Mouse (Mus musculus) kidney, postnatal 36 days (tissue): ENCODE measurements around the gene Cpox.

Experiments
- DNase-seq, 2 experiments: peaks; one replicate each; pipeline ENCODE4 v3.0.0; 2021 to 2022; ENCODE audit warnings: mixed read lengths in 2 of 2

Cpox gene

DNA sequence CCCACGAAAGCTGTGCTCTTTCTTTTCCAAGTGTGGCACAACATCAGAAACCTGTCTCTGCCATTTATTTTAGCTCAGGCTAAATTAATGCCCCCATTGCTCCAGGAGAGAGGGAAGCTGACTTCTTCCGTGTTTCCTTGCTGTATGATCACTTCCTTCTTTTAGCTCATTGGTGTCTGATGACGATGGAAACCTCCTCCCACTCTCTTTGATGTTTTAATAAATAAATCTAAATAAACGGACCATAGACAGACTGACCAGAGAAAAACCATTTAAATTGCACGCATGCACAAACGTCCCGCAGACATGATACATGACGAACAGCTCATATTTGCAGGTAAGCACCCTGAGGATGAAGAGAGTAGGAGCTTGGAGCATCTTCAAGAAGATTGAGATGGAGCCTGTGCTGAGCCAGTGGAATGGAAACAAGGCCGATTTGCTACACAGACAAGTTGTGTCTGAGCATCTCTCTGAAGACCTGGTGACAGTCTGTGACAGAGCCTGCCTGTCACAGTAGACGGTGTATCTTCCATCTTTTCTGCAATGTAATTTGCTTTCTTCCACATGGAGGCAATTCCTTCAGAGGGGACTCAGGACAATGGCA, 32.3 kb downstream of the Cpox start:
- DNase-seq: no peak

- peak; percentile 39 to 45 for DNase-seq
These were observed 33.5 kb downstream of the Cpox start for GRCm38 (mm10) chr16:58703382-58704124.

DNA sequence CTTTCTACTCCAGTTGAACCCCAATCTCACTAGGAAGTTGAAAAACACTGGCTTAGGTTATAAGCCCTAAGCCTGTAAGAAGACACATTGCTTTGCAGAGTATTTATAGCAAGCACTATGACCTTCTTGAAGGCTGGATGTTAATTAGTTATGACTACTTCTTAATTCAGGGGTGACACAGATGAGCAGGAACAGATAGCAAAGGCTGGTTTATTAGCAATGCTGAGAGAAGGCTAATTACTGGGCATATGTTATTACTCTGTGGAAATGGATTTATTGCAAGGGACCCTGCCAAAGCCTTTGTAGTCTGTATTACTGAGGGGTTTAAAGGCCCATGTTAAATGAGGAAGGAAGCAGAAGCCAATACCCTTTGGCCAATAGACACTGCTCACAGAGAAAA, 34.9 kb downstream of the Cpox start:
- no peak for DNase-seq

- no peak for DNase-seq
These were observed 37.3 kb downstream of the Cpox start for GRCm38 (mm10) chr16:58707276-58707905.

GRCm38 (mm10) chr16:58708601-58709475, 38.7 kb downstream of the Cpox start:
- DNase-seq: no peak

- DNase-seq: no peak
These were observed 39.4 kb downstream of the Cpox start for GRCm38 (mm10) chr16:58709536-58709935.

DNA sequence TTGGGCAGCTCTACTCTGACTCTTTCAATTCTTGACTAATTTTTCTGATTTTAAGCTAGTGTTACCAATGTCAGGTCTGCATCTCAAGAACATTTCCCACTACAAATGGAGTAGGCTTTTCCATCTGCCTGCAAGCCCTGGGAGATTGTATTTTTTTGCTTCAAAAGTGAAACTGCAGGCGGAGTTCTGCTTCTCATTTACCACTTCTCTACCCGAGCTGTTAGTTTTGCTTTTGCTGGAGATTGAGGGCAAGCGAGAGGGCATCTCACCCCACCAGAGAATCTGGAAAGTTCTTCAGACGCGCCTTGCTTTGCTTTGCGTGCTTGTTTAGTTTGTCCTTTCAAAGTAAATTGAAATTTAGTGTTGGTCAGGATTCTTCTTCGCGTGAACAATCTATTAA, 42.1 kb downstream of the Cpox start:
- DNase-seq: no peak

DNA sequence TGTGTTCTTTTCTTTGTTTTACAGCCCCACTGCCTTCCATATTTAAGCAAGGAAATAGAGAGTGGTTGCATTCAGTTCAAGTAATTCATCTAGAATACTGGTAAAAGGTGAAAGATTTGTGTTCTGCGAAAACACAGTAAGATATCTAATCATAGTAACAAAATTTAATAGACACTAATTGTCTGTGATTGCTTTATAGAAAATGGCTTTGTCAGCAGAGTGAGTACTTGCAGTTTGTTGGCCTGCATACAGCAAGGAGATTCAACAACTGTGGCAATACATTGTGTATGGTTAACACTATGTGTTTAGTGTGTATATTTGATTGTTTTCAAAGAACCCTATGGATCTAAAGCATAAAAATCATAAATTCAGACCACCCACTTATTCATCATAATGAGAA, 43.0 kb downstream of the Cpox start:
- no peak for DNase-seq

GRCm38 (mm10) chr16:58715018-58715417, 44.9 kb downstream of the Cpox start:
- DNase-seq: no peak

DNA sequence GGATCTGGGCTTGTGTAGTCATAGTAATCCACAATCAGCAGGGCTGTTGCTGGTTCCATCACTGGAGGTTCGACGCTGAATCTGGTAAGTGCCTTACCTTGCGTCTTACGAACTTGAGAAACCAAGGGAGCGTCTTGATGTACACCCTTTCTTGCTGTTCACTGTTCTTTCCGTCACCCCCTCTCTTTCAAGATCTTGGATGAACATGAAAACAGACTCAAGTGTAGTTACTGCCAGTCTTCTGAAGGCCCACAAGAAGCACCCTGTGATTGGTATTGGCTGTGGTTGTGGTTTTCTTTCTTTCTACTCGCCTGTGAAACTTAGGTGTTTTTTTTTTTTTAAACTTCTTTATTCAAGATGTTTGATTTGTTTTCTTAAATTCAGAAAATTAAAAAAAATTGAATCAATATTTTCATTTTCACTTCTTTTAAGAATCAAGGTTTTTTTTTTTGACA, 48.6 kb downstream of the Cpox start, which contains the start of gene Gpr15:
Gene Gpr15, minus strand, starts transcription at position 405 of the 455 bp plus-strand sequence.
- no peak for DNase-seq

DNA sequence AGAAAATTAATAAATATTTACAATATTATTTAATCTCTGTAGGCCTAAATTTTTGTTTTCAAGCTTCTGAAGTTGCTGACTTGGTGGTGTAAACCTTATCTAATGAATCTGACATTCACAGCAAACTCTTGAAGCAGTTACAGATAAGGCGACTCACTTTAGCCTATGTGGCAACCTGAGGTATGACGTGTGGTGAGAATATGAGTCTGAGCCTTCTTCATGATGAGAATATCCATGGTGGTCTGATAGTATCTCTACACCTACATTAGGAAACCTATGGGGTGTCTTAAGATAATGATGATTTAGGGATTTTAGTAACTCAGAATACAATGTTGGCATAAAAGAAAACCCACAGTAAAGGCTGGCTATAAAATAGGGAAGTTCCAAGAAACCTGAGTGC, 52.2 kb downstream of the Cpox start:
- no peak for DNase-seq

DNA sequence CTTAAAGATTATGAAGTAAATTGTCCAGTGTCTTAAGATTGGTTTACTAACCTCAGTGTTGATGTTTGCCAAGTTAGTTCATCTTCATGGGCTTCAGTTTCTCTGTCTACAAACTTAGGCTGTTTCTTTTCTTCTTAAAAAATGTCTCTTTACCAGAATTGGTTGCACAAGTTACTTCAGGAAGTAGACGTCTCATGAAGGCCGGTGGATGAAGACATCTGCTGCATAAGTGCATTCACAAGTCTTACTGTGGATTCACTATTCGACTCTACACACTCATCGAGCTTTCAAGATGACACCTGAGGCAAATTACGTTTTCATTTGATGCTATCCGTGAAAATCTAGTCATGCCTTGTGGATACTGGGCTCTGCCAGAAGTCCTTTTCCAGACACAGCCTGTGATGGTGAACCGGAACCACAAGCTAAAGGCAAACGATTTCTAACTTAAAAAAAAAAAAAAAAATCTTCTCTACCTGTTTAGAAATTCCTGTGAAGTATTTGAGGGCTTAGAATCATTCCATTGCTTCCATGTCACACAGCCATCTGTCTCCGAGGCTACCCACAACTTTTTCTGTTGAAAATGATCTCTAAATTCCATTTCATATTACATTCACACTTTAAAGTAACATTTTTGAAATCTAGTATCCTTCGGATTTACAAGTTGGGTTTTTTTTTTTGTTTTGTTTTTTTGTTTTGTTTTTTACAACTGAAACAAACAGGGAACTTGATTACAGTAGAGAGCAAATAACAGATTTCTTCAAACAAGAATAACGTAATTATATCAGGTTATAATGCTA, 56.8 kb downstream of the Cpox start:
- DNase-seq: no peak

DNA sequence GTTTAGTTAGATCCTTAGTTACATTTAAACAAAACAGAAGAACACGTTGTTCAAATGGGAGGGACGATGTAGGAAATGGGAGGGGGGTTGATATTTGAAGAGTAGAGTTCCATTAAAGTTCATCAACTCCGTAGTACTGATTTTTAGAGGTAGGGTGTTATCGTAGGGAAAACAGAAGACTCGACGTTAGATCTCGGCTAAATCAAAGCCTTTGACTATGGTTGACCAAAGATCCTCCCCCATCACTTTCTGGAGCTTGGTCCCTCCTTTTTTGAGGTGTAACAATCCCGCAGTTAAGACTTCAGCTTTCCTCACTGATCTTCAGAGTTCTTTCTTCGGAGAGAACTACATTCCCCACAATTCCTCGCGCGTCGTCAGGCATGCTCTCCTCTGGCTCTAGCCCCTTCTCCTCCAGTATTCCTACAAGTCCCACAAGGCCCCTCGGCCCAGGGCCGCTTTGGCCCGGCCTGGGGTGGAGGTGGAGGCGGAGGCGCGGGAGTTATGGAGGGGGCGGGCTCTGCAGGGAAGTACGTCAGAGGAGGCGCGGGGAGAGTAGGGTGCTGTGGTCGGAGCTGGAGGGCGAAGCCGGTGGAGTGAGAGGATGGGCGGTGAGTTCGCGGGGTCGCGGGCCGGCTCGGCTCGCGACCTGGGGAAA, 57.5 kb downstream of the Cpox start, which contains the start of gene Cldnd1:
Gene Cldnd1, plus strand, starts transcription at position 434 of the 655 bp plus-strand sequence.
- DNase-seq: peak; percentile 96 to 97

DNA sequence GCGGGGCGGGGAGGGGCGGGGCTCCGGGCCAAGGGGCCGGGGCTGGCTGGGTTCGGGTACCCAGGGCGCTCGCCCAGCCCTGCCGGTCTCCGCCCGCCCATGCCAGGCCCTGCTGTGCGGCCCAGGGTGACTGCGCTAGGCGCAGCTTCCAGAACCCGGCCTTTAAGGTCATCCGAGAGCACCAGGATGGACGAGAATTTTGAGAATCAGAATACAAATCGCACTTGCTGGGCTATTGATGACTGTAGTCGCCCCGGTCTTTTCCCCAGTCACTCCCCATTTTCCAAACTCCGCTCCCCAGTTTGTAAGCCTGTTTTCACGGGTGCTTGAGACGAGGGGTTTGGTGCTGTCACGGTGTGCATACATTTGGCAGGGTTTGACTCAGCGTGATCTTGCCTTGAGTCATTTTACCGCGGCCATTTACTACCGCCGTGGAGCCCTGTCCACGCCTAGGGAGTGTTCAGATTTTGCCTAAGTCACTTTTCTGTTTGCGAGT, 58.1 kb downstream of the Cpox start:
- no peak for DNase-seq

- DNase-seq: no peak
These were observed 68.1 kb downstream of the Cpox start for GRCm38 (mm10) chr16:58738205-58738604.

DNA sequence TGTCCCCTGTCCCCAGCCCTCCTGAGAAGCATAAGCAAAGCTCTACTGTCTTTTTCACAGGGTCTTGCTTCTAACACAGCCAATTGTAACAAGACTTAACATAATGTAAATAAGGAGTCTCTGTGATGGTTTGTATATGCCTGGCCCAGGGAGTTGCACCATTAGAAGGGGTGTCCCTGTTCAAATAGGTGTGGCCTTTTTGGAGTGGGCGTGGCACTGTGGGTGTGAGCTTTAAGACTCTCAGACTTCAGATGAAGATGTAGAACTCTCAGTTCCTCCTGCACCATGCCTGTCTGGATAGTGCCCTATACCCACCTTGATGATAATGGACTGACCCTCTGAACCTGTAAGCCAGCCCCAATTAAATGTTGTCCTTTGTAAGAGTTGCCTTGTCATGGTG, 68.7 kb downstream of the Cpox start:
- no peak for DNase-seq

GRCm38 (mm10) chr16:58740751-58741150, 70.7 kb downstream of the Cpox start:
- DNase-seq: no peak

- DNase-seq: no peak
These were observed 76.6 kb downstream of the Cpox start for GRCm38 (mm10) chr16:58746715-58747114.

- DNase-seq: no peak
These were observed 81.2 kb downstream of the Cpox start for GRCm38 (mm10) chr16:58751314-58751713.

DNA sequence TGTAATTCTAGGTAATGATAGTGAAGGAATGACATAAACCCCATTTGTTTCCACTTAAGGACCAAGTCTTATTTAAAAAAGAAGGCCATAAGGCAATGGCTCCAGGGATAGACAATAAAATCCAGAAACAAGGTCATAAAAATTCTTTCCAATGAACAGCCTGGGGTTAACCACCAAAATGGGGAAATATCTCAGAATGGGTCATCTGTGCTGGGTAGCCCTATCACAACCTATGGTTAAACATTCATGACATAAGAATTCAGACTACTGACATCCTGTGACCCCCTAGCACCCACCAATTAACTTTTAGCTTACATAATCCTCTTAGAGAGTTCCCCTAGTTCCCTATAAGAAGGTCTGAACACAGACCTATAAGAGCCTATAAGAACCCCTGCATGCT, 86.1 kb downstream of the Cpox start:
- DNase-seq: no peak

DNA sequence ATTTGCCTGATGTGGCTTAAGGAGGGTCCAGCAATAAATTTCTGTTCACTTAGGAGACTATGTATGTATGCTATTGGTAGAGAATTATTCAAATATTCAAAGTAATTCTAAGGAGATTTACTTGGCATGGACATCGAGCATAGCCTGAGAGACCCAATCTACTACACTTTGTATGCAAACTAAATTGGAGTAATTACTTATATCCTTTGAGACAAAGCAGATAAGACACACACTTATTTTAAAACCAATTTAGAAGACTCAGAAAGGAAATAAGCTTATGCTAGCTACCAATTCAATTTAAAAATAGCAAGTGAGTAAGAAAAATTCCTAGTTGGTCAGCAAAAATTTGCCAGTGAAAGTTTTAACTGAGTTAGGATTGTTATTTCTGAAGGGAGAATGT, 93.0 kb downstream of the Cpox start, which contains the start of gene Olfr172:
Gene Olfr172, minus strand, starts transcription at position 101 of the 400 bp plus-strand sequence.
- no peak for DNase-seq
